Mouse (Mus musculus) left cerebral cortex, adult 18-20 months (tissue): ENCODE results near the gene Olfr1241. TPM values are rescaled to one million over a fixed set of nuclear protein-coding genes. Genes with fewer than 3 reads are reported as not detected.

Experiments
- DNase-seq, 2 experiments: peaks; one replicate each; pipeline ENCODE4 v3.0.0; 2021 to 2022; ENCODE audit warnings: low spot score in 2 of 2, mixed read lengths in 1 of 2
- long read RNA-seq, 2 experiments: library from polyadenylated mRNA; stranded (forward); transcript quantifications; one replicate each; pipeline ENCODE4 v2.0.0; 2021
- total RNA-seq, 2 experiments: library from RNA; stranded (reverse); gene quantifications; 2 replicates each; pipeline ENCODE4 v1.2.3; 2021

Gene Olfr1241
- not detected for total RNA-seq
- long read RNA-seq, experiment 1 = 0 reads
- long read RNA-seq, experiment 2 = 0 reads

- DNase-seq = no peak
These were observed at the start of gene Olfr1241 for GRCm38 (mm10) chr2:89487026-89487425. TSS of gene Olfr1241 (minus strand) at chr2:89487126.

DNA sequence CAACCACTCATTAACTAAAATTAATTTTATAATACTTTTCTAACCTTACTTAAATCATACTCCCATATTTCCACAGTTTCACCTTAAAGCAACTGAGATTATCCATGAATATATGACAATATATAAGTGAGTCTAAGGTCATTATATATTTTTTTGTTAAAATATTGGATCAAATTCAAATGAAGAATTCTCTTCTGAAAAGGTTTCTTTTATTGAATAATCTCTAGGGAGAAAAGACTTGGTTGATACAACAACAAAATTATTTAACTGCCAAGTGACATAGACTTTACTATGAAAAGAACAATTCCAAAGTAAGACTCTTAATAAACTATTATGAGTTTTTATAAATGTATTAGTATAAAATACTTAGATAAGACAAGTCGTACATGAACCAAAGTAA is 44.5 kb upstream of the Olfr1241 start, which contains the start of gene Olfr1243:
Olfr1243 (minus strand) TSS at position 101 of the 400 bp plus-strand sequence.
- no peak for DNase-seq

- no peak for DNase-seq
These were observed 11.3 kb upstream of the Olfr1241 start, which contains the start of gene Olfr1242 for GRCm38 (mm10) chr2:89498235-89498634. TSS of gene Olfr1242 (minus strand) at chr2:89498335.

GRCm38 (mm10) chr2:89442900-89443299 is 44.0 kb downstream of the Olfr1241 start, which contains the start of gene Olfr1240:
TSS of gene Olfr1240 (minus strand) at chr2:89443000.
- no peak for DNase-seq

Other genes with a start within 250 kb of the Olfr1241 start
- not detected for gene Olfr1228, start 233.1 kb downstream of the Olfr1241 start, total RNA-seq
- not detected for gene Olfr1229, start 199.1 kb downstream of the Olfr1241 start, total RNA-seq
- gene Olfr1230, start 189.9 kb downstream of the Olfr1241 start, total RNA-seq = not detected
- gene Olfr1231, start 180.1 kb downstream of the Olfr1241 start, total RNA-seq = not detected
- not detected for gene Olfr1232, start 157.5 kb downstream of the Olfr1241 start, total RNA-seq
- gene Olfr1233, start 144.7 kb downstream of the Olfr1241 start, total RNA-seq = not detected
- not detected for gene Olfr1234, start 122.3 kb downstream of the Olfr1241 start, total RNA-seq
- gene Olfr1238, start 77.5 kb downstream of the Olfr1241 start, total RNA-seq = not detected
- gene Olfr1239, start 66.7 kb downstream of the Olfr1241 start, total RNA-seq = not detected
- not detected for gene Olfr1240, start 44.1 kb downstream of the Olfr1241 start, total RNA-seq
- not detected for gene Olfr1242, start 11.2 kb upstream of the Olfr1241 start, total RNA-seq
- gene Olfr1243, start 44.4 kb upstream of the Olfr1241 start, total RNA-seq = not detected
- gene Olfr1245, start 91.3 kb upstream of the Olfr1241 start, total RNA-seq = not detected
- gene Olfr1246, start 106.0 kb upstream of the Olfr1241 start, total RNA-seq = not detected
- gene Olfr1247, start 127.0 kb upstream of the Olfr1241 start, total RNA-seq = under 1 TPM in 1 of 2 experiments, not detected in 1; 0.05 TPM
- gene Olfr1248, start 131.1 kb upstream of the Olfr1241 start, total RNA-seq = not detected
- not detected for gene Olfr1249, start 147.9 kb upstream of the Olfr1241 start, total RNA-seq
- gene Olfr1250, start 174.3 kb upstream of the Olfr1241 start, total RNA-seq = not detected
- not detected for gene Olfr1251, start 184.8 kb upstream of the Olfr1241 start, total RNA-seq
- gene Olfr1252, start 237.9 kb upstream of the Olfr1241 start, total RNA-seq = not detected